Mouse (Mus musculus) thymus, postnatal 0 days (tissue): ENCODE data around the gene Mcu. TPM values are rescaled to one million over a fixed set of nuclear protein-coding genes. Genes with fewer than 3 reads are reported as not detected.

Experiments used
- DNase-seq: peaks from one replicate; pipeline ENCODE4 v3.0.0-alpha.2; 2015; ENCODE audit warnings: low spot score
- polyA plus RNA-seq: library from polyadenylated mRNA; unstranded; fragments of >200 nt; fragmentation: Nextera tagmentation; extraction: Ambion mirVana; gene quantifications from 2 replicates; pipeline ENCODE4 v1.2.1, GENCODE M21; 2015

The Mcu gene
- polyA plus RNA-seq, 1 experiment from 2014 or later = 29.3 TPM

DNA sequence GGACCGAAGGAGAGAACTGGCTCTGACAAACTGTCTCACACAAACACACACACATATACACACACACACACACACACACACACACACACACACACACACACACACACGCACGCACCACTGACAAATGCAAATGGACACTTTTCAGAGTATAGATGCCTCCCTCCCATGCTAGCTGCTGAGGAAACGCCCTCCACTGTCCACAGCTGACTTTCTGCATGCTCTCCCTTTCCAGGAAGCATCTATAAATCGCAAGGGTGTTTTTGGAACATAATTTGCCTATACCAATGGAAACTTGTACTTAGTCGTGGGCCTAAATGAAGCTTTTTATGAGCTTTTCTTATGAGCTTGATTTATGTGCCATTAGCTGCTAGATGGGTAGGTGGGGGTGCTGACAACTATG is 46.1 kb downstream of the Mcu start:
- DNase-seq = no peak

DNA sequence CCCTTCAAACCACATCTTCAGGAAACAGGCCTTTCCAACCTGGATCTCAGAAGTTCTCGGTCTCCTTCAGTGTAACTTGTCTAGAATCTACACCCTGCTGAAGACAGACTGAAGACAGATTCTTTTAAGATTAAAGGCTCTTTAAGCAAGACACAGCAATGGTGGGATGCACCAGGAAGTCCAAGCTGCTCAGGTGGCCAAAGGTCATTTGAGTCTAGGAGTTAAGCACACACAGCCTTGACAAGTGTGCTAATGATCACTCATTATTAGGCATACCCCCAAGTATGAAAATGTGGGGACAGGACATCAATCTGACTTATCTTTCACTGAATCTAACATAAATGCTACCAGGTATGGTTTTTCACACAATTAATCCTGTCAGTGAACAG is 47.0 kb downstream of the Mcu start:
- DNase-seq = no peak

DNA sequence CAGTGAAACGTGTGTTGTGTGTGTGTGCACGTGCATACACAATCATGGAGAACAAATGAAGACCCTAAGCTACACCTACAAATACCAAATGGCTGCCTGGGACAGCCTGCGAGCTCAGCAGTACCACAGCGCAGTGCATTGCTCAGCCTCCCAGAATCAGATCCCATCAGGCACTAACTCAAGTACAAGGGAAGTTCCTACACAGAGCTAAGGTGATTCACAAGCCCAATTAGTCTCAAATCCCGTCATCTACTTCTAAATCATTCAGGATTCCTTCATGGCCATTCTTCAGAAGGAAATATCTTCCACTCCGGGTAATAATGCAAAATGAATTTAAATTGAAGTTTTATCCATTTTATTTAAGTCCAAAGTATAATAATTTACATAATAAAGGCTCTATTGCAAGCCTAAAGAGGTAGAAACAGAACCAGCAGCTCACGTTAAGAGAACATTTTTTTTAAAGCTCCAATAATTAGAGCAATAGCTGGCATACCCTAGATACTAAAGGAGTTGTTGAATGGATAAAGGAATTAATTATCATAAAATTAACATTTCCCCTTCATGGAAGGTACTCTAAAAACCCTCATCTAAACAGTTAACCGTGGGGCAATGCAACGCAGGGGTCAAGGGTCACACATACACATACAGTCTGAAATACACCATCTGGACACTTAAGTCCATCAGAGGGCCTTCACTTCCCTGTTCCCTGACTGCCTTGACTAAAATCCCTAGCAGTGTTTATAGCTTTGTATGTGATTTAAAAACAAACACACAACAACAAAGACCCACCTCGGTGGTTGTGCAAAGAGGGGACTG is 47.6 kb downstream of the Mcu start:
- no peak for DNase-seq

DNA sequence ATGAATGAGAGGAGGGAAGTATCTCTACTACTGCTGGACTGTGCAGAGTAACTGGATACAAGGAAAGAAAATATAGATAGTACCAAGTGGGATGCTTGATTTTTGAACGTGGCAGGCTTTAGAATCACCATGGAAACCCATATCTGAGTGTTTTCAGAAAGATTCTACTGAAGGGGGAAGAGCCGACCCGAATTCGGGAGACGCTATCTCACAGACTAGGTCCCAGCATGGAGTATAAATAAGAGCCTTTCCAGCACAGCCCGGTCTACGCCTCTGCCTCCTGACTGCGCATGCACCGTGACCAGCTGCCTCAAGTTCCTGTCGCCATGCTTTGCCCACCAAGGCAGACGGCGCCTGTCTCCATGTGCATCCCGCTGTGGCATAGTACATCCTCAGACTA is 49.5 kb downstream of the Mcu start:
- no peak for DNase-seq

DNA sequence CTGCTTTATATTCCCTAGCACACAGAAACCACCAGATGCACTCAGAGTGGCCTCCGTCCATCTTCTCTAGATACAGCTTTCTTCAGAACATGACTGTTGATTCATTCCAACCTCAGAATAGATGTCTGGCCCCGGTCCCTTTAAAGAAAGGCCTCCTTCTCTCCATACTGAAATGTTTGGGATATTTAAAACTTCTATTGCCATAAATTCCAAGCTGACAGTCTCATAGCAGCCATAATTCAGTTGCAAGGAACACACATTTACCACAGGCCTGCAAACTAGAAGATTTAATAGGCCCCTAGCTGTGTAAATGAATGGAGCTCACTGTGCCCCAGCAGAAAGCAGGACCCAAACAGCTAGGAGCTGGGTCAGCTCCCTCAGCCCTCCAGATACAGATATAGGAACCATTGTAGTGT is 50.5 kb downstream of the Mcu start:
- no peak for DNase-seq

DNA sequence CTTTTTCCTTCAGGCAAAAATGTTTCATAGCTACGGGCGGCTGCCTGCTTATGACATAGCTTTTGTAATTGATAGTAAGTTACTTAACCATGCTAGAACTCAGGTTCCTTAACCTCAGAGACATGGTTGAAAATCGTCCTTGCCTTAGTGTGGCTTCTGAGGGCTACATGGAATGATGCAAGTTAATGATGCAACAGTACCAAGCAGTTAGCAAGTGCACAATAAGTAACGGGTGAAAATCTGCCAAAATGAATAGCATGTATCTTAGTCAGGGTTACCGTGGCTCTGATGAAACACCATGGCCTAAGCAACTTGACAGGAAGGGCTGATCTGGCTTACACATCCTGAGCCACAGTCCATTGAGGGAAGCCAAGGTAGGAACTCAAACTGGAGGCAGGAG is 51.9 kb downstream of the Mcu start:
- DNase-seq = no peak

DNA sequence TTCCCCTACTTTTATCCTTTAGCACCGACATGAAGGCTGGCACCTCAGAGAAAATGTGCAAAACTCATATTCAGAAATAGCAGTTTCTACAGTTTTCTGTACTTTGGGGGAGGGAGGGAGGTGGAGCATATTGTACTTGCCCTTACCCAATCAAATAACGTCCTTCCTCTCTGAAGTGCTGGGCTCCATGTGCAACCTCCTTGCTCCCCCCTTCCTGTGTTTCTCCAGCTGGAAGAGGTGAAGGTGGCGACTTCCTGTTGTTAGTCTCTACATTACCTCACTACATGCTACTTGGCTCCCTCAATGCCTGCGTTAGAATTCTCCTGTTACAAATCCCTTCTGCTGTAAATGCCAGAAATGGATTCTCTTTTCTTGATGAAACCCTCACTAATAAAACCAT is 54.0 kb downstream of the Mcu start:
- DNase-seq = peak; percentile 65

DNA sequence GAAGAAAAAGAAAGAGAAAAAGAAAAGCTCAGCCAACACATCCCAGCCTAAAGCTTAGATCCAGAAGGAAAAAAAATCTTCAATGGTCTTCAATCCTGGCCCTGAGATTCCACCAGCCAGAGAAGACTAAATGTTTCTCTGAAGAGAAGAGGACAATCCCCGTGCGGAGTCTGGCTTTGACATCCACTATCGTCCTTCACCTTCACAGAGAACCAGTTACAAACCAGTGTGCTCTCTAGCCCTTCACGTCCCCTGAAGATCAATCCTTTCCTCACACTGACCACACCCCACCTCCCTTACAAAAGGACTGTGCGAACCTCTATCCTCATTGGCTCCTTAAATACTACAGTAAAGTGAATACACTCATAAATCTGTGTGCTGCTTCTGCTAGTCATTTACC is 56.4 kb downstream of the Mcu start:
- no peak for DNase-seq

DNA sequence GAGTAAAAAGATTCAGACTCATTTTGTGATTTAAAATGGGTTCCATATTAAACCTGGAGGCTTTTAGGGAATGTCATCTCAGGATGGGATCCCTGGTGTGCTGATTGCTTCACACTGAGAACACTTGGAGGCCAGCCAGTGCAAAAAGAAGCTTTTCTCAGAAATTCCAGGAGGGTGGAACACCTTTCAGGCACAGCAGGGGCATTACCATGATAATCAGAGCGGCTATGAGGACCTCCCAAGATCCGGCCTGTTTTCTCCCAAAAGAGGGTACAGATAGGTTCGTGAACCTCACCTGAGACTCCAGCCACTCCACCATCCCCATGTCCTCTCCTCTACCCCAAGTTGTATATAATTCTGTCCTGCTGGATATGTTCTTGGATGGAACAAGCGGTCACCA is 57.9 kb downstream of the Mcu start:
- no peak for DNase-seq

DNA sequence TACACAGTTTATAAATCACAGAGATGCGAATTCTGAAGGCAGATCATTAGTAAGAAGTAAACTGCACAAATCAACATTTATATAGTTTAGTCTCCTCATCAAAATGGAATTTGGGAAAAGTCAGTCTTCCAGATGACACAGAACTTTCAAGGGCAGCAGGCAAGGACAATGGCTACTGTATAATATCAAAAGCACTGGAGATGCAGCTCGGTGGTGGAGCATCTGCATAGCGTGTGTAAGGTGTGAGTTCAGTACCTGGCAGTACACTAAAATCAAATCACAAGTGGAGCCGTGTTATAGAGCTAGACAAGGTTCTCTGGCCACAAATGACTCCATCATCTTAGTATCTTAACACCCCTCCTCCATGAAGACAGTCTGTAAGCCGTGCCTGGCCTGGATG is 58.3 kb downstream of the Mcu start:
- no peak for DNase-seq

DNA sequence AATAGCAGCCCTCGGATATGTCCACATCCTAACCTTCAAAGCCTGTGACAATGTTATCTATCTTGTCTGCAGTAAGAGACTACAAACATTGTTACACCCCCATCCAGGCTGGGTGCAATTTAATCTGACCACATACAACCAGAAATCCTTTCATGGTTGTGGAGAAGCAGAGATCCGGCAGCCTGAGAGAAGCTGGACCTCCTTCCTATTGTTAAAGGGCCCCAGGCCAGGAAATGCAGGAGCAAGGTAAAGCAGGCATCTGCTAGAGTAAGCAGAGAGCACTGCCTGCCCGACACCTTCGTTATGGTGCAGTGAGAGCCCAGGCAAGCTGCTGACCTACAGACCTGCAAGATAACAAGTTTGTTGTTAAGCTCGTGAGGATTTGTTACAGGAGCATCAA is 60.0 kb downstream of the Mcu start:
- DNase-seq = no peak

DNA sequence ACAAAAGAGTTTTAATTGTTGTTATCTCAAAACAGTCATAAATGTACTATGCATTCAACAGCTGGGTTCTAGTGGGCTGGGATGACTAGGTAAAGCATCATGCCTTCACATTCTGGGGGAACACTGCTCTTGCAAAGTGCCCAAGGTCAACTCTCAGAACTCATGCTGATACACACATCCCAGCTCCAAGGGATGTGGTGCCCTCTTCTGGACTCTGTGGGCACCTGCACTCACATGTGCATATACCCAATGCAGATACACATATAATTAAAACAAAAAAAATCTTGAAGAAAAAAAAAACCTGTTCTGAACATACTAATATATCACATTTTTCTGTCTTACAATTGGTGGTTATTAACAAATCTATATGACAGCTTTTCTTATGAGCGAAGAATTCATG is 62.2 kb downstream of the Mcu start:
- no peak for DNase-seq

DNA sequence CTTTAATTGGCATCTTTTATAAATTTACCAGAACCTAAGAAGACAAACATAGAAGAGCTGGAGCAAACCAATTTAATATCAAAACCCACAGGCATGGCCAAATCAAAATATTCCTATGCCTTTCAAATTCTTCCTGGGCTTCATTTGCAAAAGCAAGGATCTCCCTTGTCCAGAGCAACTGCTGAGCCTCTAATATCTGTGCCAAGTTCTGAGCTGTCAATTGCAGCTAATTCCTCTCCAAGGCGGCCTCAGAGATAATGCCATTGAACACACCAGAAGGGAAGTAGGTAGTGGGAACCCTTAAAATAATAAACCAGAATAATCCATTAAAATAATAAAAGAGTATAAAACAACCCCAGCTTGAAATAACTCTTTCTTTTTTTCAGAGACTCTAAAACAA is 64.0 kb downstream of the Mcu start:
- DNase-seq = no peak

DNA sequence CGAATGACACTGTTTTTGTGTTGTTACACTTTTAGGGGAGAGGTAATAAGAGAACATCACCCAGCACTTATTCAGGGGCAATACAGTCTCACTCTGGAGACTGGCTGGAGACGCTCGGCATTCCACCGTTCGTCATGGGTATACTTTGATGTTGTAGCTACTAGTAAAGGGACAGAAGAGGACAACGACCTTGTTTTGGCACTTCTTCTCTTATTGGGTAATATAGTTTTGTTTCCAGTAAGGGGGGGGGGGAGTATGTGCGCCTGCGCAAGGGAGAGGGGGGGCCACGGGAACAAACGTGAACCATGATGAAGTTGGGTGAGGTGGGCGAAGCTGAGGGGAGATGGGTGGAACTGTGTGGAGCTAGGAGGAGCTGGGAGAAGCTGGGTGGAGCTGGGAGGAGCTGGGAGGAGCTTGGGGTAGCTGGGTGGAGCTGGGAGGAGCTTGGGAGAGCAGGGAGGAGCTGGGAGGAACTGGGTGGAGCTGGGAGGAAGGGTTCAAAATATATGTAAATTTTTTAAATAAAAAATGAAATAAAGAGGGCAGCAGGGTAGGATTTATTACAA is 67.6 kb downstream of the Mcu start:
- no peak for DNase-seq

DNA sequence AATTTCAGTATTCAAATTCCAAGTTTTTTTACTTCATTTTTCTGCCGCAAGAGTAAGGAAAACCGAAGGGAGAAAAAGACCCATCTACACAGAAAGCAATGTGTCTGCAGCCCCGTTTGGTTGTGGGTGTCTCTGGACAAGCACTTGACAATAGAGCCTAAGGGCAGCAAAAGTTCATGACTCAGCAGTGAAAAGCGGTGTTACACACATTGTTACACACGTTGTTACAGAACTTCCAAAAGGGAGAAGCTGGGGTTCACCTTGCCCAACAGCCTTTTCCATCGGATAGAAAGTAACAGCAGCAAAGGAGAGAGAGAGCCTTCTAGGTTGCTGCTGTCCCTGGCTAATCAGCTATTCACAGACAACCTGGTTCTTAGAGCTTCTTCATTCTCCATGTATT is 68.3 kb downstream of the Mcu start:
- no peak for DNase-seq

DNA sequence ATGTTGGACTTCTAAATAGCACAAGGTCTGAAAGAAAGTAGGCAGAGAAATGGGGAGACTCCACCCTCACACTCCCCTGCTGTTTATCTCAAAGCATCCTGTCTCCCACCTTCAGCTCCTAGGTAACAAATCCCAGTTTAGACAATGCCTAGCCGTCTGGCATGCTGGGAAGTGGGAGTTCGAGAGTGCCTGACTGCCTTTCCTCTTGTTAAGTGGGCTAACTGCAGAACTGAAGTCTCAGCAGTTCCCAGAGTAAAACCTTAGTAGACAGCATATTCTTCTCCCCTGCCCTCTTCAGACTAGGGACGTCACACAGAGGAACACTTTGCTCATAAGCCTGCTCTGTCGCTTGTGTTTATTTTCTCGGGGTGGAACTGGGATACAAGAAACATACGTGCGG is 69.1 kb downstream of the Mcu start:
- DNase-seq = no peak

DNA sequence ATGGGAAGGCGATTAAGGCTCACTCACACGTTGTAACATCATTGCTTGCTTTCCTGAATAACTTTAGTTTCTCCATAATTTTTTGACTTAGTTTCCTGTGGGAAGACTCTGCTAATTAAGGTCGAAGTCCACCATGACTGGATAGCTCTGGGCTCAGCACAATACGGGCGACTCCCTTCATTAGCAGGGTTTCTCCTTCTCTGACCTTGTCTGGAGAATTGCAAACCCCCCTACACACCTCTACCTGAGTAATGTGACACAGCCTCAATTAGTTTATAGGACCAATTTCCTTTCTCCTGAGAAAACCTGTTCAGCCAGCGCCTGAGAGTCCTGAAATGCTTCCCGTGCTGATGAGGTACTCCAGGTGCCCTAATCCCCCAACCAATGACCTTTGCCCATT is 71.3 kb downstream of the Mcu start:
- DNase-seq = no peak

DNA sequence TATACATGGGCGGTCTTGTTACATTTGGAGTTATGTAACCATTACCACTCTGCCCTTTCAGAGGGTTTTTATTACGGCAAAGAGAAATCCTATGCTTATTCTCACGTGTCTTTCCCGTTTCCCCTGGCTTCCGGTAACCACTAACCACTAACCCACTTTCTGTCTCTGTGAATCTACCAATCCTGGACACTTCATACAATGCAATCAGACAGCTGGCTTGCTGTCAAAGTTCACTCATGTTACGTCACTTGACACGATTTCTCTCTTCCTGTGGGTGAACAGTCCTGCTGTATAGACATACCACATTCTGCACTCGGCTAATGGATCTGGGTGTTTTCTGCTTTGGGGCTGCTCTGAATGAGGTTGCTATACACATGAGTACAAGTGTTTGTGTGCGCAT is 73.1 kb downstream of the Mcu start:
- peak; percentile 45 for DNase-seq

DNA sequence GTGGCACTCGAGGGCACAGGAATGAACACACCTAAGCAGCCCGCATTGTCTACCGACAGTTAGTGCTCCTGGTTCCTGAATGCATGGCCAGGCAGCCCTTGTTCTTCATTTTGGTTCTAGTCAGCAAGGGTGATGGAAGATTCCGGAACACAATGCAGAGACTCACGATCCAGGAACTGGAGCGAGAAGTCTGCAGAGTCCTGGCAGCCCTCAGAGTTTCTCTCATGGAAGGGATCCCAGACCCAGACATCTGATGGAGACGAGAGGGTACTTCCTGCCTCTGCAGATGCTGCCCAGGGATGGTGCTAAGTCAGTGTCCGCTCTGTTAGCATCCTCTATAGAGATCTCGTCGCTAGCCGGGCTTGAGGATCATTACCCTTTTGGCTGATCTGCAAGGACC is 75.0 kb downstream of the Mcu start:
- no peak for DNase-seq

DNA sequence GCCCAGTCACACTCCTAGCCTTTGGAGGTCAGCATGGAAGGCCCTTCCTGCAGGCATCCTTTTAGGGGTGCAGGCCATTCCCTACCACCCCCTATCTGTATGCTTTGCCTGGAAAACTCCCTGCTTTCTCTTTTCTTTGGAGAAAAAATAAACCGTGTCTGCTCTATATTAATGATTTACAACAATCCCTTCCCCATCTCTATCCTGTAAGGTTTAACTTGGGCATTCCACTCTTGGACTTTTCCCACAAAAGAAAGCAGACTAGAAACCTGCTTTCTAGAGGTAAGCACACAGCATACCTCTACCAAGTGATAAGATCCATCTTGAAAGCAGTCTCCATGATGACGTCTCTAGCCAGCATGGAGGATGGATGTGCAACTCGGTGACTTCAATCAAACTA is 75.9 kb downstream of the Mcu start:
- DNase-seq = no peak

DNA sequence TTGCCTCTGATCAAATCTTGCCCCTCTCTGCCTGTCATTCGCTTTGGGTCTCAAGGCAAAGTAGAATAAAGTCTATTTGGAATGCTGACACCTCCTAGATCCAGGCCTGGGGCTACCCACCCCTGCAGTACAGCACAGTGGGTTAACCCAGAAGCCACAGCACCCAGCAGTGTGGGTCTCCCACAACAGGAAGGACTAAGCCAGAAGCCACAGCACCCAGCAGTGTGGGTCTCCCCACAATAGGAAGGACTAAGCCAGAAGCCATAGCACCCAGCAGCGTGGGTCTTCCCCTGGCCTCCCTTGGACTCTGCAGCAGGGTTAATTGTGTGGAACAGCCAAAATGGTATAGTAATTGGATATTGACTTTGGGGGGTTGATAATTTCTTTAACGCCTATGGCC is 76.4 kb downstream of the Mcu start:
- DNase-seq = peak; percentile 27

DNA sequence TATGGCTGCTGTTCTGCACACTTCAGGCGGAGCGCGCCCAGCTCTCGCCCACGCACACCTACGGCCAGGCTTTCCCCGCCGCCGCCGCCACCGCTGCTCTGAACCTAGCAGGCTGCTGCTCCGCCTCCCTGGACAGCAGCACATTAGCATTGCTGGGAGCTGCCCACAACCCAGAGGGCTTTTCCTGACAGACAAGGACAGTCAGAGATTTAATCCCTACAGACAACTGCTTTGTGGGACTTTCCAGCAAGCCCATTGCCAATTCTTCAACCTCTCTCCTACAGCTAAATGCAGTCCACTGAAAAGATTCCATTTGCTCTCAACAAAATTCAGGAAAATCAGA is 77.0 kb downstream of the Mcu start:
- no peak for DNase-seq

DNA sequence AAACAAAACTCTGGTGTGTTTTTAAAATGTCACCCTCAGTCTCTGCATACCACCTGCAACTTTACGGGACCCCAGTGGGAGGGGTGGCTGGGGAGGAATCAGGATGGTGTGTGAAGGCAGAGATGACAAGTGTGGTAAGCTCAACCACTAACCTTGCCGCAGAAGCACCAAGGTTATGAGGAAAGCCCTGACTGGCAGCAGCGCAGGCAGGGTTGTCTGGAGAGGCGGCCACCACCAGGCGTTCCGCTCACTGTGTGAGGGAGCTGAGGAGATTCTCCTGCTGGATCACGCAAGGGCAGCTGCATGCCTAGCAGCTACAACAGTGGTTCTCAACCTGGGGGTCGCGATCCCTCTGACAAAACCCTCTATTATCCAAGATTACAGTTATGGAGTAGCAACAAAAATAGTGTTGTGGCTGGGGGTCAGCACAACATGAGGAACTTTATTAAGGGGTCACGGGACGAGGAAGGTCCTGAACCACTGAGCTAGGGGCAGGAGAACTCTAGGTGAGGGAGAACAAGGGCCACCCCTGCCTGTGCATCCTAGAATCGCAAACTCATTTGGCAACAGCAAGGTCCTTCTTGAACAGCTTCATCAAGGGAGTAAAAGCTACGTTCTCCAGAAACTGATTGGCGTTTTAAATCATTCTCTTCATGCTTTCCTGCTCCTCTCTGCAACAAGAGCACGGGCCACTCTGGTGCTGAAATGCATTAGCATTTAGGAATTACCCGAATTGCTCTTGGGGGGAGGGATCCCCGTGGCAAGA is 77.5 kb downstream of the Mcu start:
- DNase-seq = peak; percentile 40
